Mouse (Mus musculus) liver, postnatal 0 days (tissue): ENCODE data around the gene Apeh. TPM values are rescaled to one million over a fixed set of nuclear protein-coding genes. Genes with fewer than 3 reads are reported as not detected.
A peak's percentile ranks its signal among the peaks of the same experiment; 100 is the strongest.

Source experiments
- ATAC-seq: fragments of 200-750 bp; cut with Nextera tagmentation; 2 replicates; pipeline ENCODE4 v1.8.0; 2017; ENCODE audit warnings: mild to moderate bottlenecking, moderate library complexity
- DNase-seq: peaks from one replicate; pipeline ENCODE4 v3.0.0-alpha.2; 2016
- H3K27ac ChIP-seq: fragments of 300-500 bp; sonication (generic); 2 replicates; pipeline ENCODE4 v1.5.1; 2014; ENCODE audit warnings: antibody characterized with exemption, moderate library complexity, mild to moderate bottlenecking, low read depth
- H3K27me3 ChIP-seq: fragments of 300-500 bp; sonication (generic); 2 replicates; pipeline ENCODE4 v1.6.1; 2014; ENCODE audit warnings: low read length, control low read depth, mixed read lengths; ENCODE audit not compliant: insufficient read depth
- H3K36me3 ChIP-seq: fragments of 300-500 bp; sonication (generic); replicated peaks from 2 replicates; pipeline ENCODE4 v1.6.1; 2014; ENCODE audit warnings: mild to moderate bottlenecking, control low read depth, low read length, moderate library complexity, mixed read lengths; ENCODE audit not compliant: insufficient read depth
- H3K4me1 ChIP-seq: fragments of 300-500 bp; sonication (generic); 2 replicates; pipeline ENCODE4 v1.6.1; 2014; ENCODE audit warnings: antibody characterized with exemption, mild to moderate bottlenecking, control low read depth; ENCODE audit not compliant: insufficient read depth
- H3K4me2 ChIP-seq: fragments of 300-500 bp; sonication (generic); 2 replicates; pipeline ENCODE4 v1.6.1; 2014; ENCODE audit warnings: low read depth, mild to moderate bottlenecking, low read length, moderate library complexity, mixed read lengths
- H3K4me3 ChIP-seq: fragments of 300-500 bp; sonication (generic); 2 replicates; pipeline ENCODE4 v1.5.1; 2014; ENCODE audit warnings: low read depth, low read length
- H3K9ac ChIP-seq: fragments of 300-500 bp; sonication (generic); replicated peaks from 2 replicates; pipeline ENCODE4 v1.6.1; 2014; ENCODE audit warnings: mild to moderate bottlenecking, moderate library complexity
- H3K9me3 ChIP-seq: fragments of 300-500 bp; sonication (generic); 2 replicates; pipeline ENCODE4 v1.6.1; 2016; ENCODE audit warnings: mild to moderate bottlenecking, control low read depth, low read length, mixed read lengths
- CTCF ChIP-seq: sonication (generic); IDR thresholded peaks from 2 replicates; pipeline ENCODE4 v1.5.1; 2016; ENCODE audit warnings: antibody characterized with exemption, low read depth
- EP300 ChIP-seq: IDR thresholded peaks from 2 replicates; pipeline ENCODE4 v1.6.1; 2016; ENCODE audit warnings: antibody characterized with exemption, low read depth, mild to moderate bottlenecking
- WGBS: fragments of 180-500 bp; shearing (Covaris S2); extraction: QIAGEN DNeasy Blood & Tissue Kit; methylation state at CpG from one replicate; pipeline ENCODE4 v1.1.7; 2014; ENCODE audit not compliant: insufficient replicate concordance; 5-methylcytosine and 5-hydroxymethylcytosine counted together
- polyA plus RNA-seq: library from polyadenylated mRNA; unstranded; fragments of >200 nt; fragmentation: Nextera tagmentation; extraction: Ambion mirVana; gene quantifications from 2 replicates; pipeline ENCODE4 v1.2.1, GENCODE M21; 2015

The Apeh gene
- polyA plus RNA-seq, 1 experiment from 2014 or later = 75.2 TPM

DNA sequence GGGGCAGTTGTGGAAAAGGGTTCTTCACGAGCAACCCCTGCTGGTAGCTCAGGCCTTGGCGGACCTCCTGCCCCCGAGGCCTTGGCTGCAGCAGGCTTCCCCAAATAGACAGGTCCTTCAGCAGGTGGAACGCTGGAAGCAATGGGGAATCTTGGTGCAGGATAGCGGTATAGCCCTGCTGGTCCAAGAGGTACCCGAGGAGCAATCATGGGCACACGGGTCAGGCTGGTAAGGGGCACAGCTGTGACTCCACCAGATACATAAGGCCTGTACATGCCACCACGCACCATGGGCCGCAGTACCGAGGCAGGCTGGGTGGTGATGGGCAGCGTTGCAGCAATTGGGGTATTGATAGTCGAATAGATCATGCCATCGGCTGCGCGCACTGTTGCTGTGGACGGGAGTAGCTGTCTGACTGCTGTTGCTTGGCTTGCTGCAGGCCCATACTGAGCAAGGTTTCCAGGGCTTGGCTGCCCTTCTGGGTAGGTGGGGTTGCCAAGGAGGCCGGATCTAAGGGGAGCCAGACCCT lies 17.3 kb upstream of the Apeh start:
- Histone ChIP-seq H3K27ac (no peak overlapping the region), H3K9ac (no peak overlapping the region), H3K36me3 (no peaks in the 10 kb centered on the region), H3K4me2 (peak overlapping the region; percentile 70), H3K27me3 (peaks cover 17% of the 10 kb centered on the region; the same call in 1 of the 2 replicates), H3K9me3 (no peaks in the 10 kb centered on the region), H3K4me3 (peak overlapping the region; percentile 32), H3K4me1 (peaks cover 17% of the 10 kb centered on the region)
- DNase-seq = no peak
- 69% methylated on average over 17 of the region's 17 CpGs for WGBS
- TF ChIP-seq CTCF (peak; percentile 18; the same call in 1 of the 2 replicates), EP300 (no peak)
- no peak for ATAC-seq

DNA sequence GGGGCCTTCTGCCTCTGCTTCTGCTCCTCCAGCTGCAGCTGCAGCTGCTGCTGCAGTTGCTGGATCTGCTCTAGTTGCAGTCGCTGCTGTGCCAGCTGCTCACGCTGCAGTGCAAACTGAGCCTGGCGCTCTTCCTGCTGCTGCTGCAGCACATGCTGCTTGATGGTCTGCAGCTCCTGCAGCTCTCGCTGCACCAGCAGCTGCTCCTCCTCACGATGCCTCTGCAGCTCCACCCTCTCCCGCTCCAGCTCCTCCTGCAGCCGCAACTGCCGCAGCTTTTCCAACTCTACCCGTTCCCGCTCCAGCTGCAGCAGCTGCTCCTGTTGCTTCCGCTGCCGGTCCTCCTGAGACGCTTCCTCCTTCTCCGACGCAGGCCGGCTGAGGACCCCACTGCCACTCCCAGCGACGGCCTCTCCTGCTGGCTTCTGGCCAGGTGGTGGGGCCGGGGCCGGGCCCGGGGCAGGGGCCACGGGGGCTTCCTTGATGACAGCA lies 16.7 kb upstream of the Apeh start:
- Histone ChIP-seq H3K4me2 (peak overlapping the region; percentile 70), H3K27me3 (peaks cover 17% of the 10 kb centered on the region; the same call in 1 of the 2 replicates), H3K36me3 (no peaks in the 10 kb centered on the region), H3K4me3 (peak overlapping the region; percentile 32), H3K9ac (peak overlapping the region; percentile 38), H3K27ac (no peak overlapping the region), H3K4me1 (peaks cover 17% of the 10 kb centered on the region), H3K9me3 (no peaks in the 10 kb centered on the region)
- WGBS = 10% methylated on average over 22 of the region's 22 CpGs
- TF ChIP-seq CTCF (no peak), EP300 (no peak)
- DNase-seq (no peak), ATAC-seq (no peak)

DNA sequence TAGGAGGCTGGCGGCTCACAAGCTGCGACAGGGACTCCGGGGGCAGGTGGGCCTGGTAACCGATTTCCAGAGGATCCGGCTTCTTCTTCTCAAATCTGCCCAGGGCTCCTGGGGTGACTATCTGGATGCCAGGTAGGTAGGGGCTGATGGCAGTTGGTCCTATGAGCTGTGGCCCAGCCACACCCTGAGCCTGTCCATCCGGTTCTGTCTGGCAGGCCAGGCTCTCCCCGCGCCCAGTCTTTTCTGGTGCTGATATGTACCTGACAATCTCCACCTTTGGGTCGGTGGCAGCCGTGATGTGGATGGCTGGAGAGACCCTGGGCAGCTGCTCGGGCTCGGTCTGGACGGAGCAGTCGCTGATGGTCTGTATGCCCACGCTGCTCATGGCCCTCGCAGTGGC lies 15.8 kb upstream of the Apeh start:
- WGBS = 60% methylated on average over 16 of the region's 16 CpGs
- no peak overlapping the region for H3K27ac ChIP-seq
- no peaks in the 10 kb centered on the region for H3K9me3 ChIP-seq
- H3K27me3 ChIP-seq = peaks cover 16% of the 10 kb centered on the region; the same call in 1 of the 2 replicates
- no peak overlapping the region for H3K9ac ChIP-seq
- peak overlapping the region; percentile 32; the same call in 1 of the 2 replicates for H3K4me3 ChIP-seq
- peak overlapping the region; percentile 70 for H3K4me2 ChIP-seq
- DNase-seq = no peak
- TF ChIP-seq EP300 (no peak), CTCF (no peak)
- no peak for ATAC-seq
- no peaks in the 10 kb centered on the region for H3K36me3 ChIP-seq
- peaks cover 24% of the 10 kb centered on the region for H3K4me1 ChIP-seq

DNA sequence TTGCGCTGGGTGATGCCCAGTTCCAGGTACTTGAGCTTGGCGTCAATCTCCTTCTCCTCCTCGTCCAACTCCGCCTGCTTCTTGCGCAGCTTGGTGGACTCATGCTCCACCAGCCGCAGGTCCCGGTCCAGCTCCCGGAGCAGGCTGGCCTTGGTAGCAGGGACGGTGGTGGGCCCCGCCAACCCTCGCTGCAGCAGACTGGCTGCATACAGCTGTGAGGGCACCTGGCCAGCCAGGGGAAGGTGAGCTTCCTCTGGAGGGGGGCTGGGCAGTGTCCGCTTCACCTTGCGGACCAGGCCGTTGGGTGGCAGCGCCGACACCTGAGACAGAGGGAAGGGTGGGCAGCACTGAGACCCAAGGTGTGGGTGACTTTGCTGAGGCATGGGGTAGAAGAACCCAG lies 13.5 kb upstream of the Apeh start:
- no peak for DNase-seq
- no peak for ATAC-seq
- Histone ChIP-seq H3K27ac (no peak overlapping the region), H3K4me2 (no peak overlapping the region), H3K4me1 (peaks cover 33% of the 10 kb centered on the region), H3K36me3 (no peaks in the 10 kb centered on the region), H3K4me3 (no peak overlapping the region), H3K9me3 (no peaks in the 10 kb centered on the region), H3K27me3 (peaks cover 13% of the 10 kb centered on the region; the same call in 1 of the 2 replicates), H3K9ac (no peak overlapping the region)
- WGBS = 83% methylated on average over 16 of the region's 16 CpGs
- TF ChIP-seq CTCF = no peak
- no peak for TF ChIP-seq EP300

DNA sequence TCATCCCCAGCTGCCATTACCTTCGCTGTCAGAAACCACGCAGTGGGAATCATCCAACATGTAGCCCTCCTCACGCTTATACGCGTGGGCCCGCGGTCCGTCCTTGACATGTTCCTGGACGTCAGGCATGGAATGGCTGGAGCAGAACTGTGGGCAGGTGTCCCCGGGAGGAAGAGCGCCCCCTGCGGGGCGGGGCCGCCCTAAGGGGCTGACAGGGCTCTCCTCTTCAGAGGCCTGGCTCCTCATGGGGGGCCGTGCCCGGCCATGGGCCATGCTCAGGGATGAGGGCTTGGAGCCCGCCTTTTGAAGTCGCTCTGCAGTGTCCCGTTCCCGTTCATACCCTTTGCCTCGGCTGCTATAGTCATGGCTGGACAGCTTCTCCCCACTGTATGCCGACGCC lies 11.7 kb upstream of the Apeh start:
- no peak overlapping the region for H3K9ac ChIP-seq
- H3K27ac ChIP-seq = no peak overlapping the region
- H3K9me3 ChIP-seq = no peaks in the 10 kb centered on the region
- ATAC-seq (no peak), DNase-seq (no peak)
- WGBS = 86% methylated on average over 23 of the region's 23 CpGs
- peaks cover 29% of the 10 kb centered on the region for H3K4me1 ChIP-seq
- H3K4me3 ChIP-seq = no peak overlapping the region
- peaks cover 9% of the 10 kb centered on the region; the same call in 1 of the 2 replicates for H3K27me3 ChIP-seq
- H3K36me3 ChIP-seq = no peaks in the 10 kb centered on the region
- TF ChIP-seq EP300 (no peak), CTCF (peak; percentile 32; the same call in 1 of the 2 replicates)
- H3K4me2 ChIP-seq = 0 out of 2 replicates have a peak overlapping the region, but pooled peaks have one; percentile 62

DNA sequence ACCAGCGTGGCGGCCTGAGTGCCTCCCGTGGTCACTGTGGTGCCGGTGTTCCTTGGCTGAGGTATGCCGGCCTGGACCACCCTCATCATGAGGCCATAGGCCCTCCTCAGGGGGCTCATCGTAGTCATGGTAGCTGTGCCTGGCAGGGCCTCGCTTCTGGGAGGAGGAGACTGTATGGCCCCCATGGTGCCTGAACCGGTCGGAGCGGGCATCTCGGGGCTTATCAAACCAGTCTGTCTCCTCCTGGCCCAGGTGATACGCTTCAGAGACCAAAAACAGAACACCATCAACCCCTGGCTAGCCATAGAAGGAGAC lies 11.1 kb upstream of the Apeh start:
- no peaks in the 10 kb centered on the region for H3K36me3 ChIP-seq
- WGBS = 67% methylated on average over 12 of the region's 12 CpGs
- TF ChIP-seq EP300 (no peak), CTCF (no peak)
- H3K9ac ChIP-seq = peak overlapping the region; percentile 47; the same call in 1 of the 2 replicates
- DNase-seq = no peak
- H3K4me2 ChIP-seq = peak overlapping the region; percentile 62
- H3K4me3 ChIP-seq = 0 out of 2 replicates have a peak overlapping the region, but pooled peaks have one; percentile 29
- peaks cover 25% of the 10 kb centered on the region for H3K4me1 ChIP-seq
- H3K27me3 ChIP-seq = peaks cover 3% of the 10 kb centered on the region; the same call in 1 of the 2 replicates
- H3K9me3 ChIP-seq = no peaks in the 10 kb centered on the region
- peak overlapping the region; percentile 31; the same call in 1 of the 2 replicates for H3K27ac ChIP-seq
- no peak for ATAC-seq
